Mouse (Mus musculus) kidney, adult 2 months (tissue): ENCODE results near the gene Shmt1. TPM values are rescaled to one million over a fixed set of nuclear protein-coding genes. Genes with fewer than 3 reads are reported as not detected.

Experiments used
- DNase-seq: peaks from one replicate; pipeline ENCODE4 v3.0.0; 2021
- H3K27ac ChIP-seq: fragments of 200-500 bp; 2 replicates; pipeline ENCODE4 v1.5.1; 2012; ENCODE audit warnings: low read depth, low read length, control low read depth, inconsistent platforms; ENCODE audit not compliant: insufficient read depth
- H3K27me3 ChIP-seq: fragments of 200-500 bp; replicated peaks from 2 replicates; pipeline ENCODE4 v1.6.1; 2012; ENCODE audit warnings: mild to moderate bottlenecking, moderate library complexity, low read length, inconsistent platforms; ENCODE audit not compliant: control insufficient read depth, insufficient read depth
- H3K36me3 ChIP-seq: fragments of 200-500 bp; 2 replicates; pipeline ENCODE4 v1.6.1; 2012; ENCODE audit warnings: mild to moderate bottlenecking, moderate library complexity, low read length, inconsistent platforms; ENCODE audit not compliant: control insufficient read depth, insufficient read depth
- H3K4me1 ChIP-seq: fragments of 200-500 bp; 2 replicates; pipeline ENCODE4 v1.6.1; 2011; ENCODE audit warnings: low read length; ENCODE audit not compliant: control insufficient read depth, insufficient read depth
- H3K4me3 ChIP-seq: fragments of 200-500 bp; 2 replicates; pipeline ENCODE4 v1.5.1; 2011; ENCODE audit warnings: mild to moderate bottlenecking, low read depth, low read length, control low read depth; ENCODE audit not compliant: insufficient read depth
- CTCF ChIP-seq: fragments of 200-500 bp; conservative IDR thresholded peaks from 2 replicates; pipeline ENCODE4 v1.5.1; 2011; ENCODE audit warnings: low read depth, mild to moderate bottlenecking, control low read depth, low read length, moderate library complexity, mixed read lengths; ENCODE audit not compliant: insufficient read depth, insufficient read length
- POLR2A ChIP-seq: fragments of 200-500 bp; IDR thresholded peaks from one replicate; pipeline ENCODE4 v1.6.1; 2011; ENCODE audit warnings: low read depth, low read length, control low read depth
- WGBS: fragments of 180-500 bp; shearing (Covaris S2); methylation state at CpG from one replicate; pipeline ENCODE4 v1.1.7; 2018; 5-methylcytosine and 5-hydroxymethylcytosine counted together
- polyA plus RNA-seq: library from polyadenylated mRNA; depleted of rRNA; stranded (reverse); fragments of >200 nt; gene quantifications from 2 replicates; pipeline ENCODE4 v1.2.3, GENCODE M21; 2012

Gene Shmt1
- polyA plus RNA-seq, 1 experiment = 108 TPM

GRCm38 (mm10) chr11:60811054-60811460, 461 bp downstream of the Shmt1 start:
- 0% methylated on average over 29 of the region's 29 CpGs for WGBS
- Histone ChIP-seq H3K4me1 (peaks cover 21% of the 10 kb centered on the region), H3K27me3 (no peaks in the 10 kb centered on the region), H3K4me3 (peak overlapping the region; percentile 63), H3K27ac (peak overlapping the region; percentile 95), H3K36me3 (no peaks in the 10 kb centered on the region)
- peak; percentile 99 for DNase-seq
- TF ChIP-seq CTCF (no peak), POLR2A (no peak)

DNA sequence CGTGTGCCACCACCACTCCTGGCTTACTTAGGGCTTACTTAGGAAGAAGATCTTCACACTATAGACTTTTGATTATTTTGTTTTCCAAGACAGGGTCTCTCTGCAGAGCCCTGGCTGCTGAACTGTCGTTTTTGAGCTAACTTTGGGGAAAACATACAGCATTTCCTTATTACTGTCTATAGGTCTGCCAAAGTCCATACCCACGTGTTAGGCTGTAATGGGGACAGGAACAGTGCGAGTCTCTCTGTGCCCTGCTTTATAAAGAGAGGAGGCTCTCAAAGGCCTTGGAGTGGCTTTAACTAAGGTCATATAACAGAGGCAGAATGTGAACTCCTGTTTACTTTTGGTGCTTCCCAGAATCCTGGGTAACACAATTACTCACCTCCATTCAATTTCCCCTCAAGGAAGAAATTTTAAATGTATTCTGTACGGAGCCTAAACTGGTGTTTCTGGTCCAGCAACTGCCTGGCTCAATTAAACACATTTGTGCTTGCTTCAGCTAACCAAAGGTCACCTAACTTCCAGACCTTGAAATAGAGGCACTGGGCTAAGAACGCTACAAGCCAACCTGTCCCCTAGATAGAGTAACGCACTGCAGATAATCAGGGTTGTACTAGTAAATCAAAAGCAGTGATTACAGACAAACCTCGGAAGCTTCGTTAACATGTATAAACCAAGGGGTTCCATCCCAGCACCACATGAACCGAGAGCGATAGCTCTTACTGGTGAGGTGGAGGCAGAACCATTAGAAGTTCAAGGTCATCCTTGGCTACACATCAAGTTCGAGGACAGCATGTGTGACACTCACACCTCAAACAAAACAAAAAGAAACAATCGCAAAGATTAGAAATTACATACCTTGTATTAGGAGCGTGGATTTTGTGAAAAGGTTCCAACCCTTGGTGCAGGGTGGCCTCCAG, 1.2 kb downstream of the Shmt1 start:
- no peak for TF ChIP-seq POLR2A
- TF ChIP-seq CTCF = no peak
- Histone ChIP-seq H3K4me1 (peaks cover 23% of the 10 kb centered on the region), H3K36me3 (no peaks in the 10 kb centered on the region), H3K27ac (peak overlapping the region; percentile 95), H3K27me3 (no peaks in the 10 kb centered on the region), H3K4me3 (peak overlapping the region; percentile 63)
- peak; percentile 90 for DNase-seq
- WGBS = 14% methylated on average over 14 of the region's 14 CpGs

- peaks cover 23% of the 10 kb centered on the region for H3K4me1 ChIP-seq
- peak; percentile 75 for DNase-seq
- no peaks in the 10 kb centered on the region for H3K27me3 ChIP-seq
- H3K36me3 ChIP-seq = no peaks in the 10 kb centered on the region
- WGBS = 39% methylated on average over 1 of the region's 1 CpGs
- peak overlapping the region; percentile 28; the same call in 1 of the 2 replicates for H3K4me3 ChIP-seq
- TF ChIP-seq CTCF (no peak), POLR2A (no peak)
- peak overlapping the region; percentile 95 for H3K27ac ChIP-seq
Measured at GRCm38 (mm10) chr11:60809546-60809945, 2.0 kb downstream of the Shmt1 start.

DNA sequence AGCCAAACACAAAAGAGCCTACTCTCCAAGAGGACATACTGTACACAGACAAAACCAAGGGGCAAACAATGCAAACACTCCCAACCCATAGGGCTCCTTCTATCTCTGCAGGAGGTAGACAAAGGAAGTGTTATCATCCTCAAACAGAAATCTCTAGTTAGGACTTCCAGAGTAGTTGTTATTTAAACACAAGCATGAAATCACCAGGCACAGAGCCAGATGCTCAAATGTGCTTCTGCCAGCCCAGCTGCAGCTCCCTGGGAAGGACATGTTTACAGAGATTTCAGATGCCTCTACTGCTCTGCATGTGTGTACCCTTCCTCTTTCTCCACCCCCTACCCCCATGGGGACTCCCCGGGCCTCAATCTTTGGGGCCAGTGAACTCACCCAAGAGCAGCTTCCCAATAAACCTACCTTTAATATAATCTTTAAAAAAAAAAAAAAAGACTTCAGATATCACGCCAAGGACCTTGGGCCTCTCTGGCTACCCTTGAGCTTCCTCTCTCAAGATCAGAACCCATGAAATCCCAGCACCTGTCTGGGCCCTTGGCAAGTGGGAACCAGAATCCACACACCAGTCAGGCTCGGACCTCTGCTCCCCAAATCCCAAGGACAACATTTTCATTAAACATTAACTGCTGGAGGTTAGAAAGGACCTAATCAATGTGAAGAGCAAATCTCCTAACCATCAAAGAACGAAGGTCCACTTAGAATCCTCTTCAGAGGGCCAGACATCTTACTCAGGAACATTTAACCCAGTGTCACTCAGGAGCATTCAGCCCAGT, 3.0 kb downstream of the Shmt1 start:
- peak overlapping the region; percentile 95 for H3K27ac ChIP-seq
- H3K27me3 ChIP-seq = no peaks in the 10 kb centered on the region
- 0 out of 2 replicates have a peak overlapping the region, but pooled peaks have one; percentile 14 for H3K4me3 ChIP-seq
- DNase-seq = peak; percentile 86
- peaks cover 23% of the 10 kb centered on the region for H3K4me1 ChIP-seq
- 34% methylated on average over 4 of the region's 4 CpGs for WGBS
- H3K36me3 ChIP-seq = no peaks in the 10 kb centered on the region; the same call in 1 of the 2 replicates
- TF ChIP-seq CTCF (no peak), POLR2A (no peak)

DNA sequence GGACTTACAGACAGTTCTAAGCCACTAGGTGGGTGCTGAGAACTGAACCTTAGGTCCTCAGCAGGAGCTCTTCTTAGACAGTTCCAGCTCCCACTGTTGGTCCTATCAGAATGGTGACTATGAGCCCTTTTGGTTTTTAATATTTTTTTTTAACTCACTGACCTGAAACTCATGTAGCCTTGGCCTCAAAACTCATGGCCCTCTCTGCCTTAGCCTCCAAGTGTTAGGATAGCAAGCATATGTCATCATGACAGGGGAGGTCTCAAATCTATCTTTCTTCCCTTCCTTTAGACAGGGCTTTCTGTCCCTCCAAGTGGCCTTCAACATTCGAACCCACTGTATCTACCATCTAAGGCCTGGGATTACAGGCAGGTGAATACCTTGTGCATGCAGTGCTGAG, 10.6 kb downstream of the Shmt1 start:
- Histone ChIP-seq H3K27ac (no peak overlapping the region), H3K4me1 (0 out of 2 replicates have a peak, but pooled peaks cover 1% of the 10 kb centered on the region), H3K4me3 (no peak overlapping the region), H3K27me3 (no peaks in the 10 kb centered on the region), H3K36me3 (no peaks in the 10 kb centered on the region; the same call in 1 of the 2 replicates)
- no peak for DNase-seq
- TF ChIP-seq CTCF = no peak
- 92% methylated on average over 1 of the region's 1 CpGs for WGBS

DNA sequence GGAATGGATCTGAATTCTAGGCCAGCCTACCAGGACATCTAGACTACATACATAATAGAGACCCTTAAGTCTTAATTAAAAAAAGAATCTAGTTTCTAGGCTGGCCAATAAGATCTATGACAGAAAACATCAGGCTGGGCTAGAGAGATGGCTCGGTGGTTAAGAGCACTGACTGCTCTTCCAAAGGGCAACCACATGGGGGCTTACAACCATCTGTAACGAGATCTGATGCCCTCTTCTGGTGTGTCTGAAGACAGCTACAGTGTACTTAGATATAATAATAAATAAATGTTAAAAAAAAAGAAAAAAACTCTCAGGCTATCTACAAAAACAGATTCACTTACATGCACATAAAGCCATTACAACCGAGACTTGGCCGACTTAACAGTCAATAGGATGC, 11.5 kb downstream of the Shmt1 start:
- no peak overlapping the region for H3K27ac ChIP-seq
- H3K36me3 ChIP-seq = no peaks in the 10 kb centered on the region; the same call in 1 of the 2 replicates
- no peak overlapping the region for H3K4me3 ChIP-seq
- DNase-seq = no peak
- no peaks in the 10 kb centered on the region for H3K4me1 ChIP-seq
- no peak for TF ChIP-seq CTCF
- no peak for TF ChIP-seq POLR2A
- whole genome bisulfite sequencing = 81% methylated on average over 4 of the region's 4 CpGs
- no peaks in the 10 kb centered on the region for H3K27me3 ChIP-seq

GRCm38 (mm10) chr11:60796342-60796741, 15.2 kb downstream of the Shmt1 start:
- no peaks in the 10 kb centered on the region for H3K4me1 ChIP-seq
- no peak for TF ChIP-seq POLR2A
- no peak for TF ChIP-seq CTCF
- no peak overlapping the region for H3K4me3 ChIP-seq
- no peak overlapping the region for H3K27ac ChIP-seq
- WGBS = 72% methylated on average over 11 of the region's 11 CpGs
- no peak for DNase-seq
- H3K36me3 ChIP-seq = peaks cover 1% of the 10 kb centered on the region; the same call in 1 of the 2 replicates
- H3K27me3 ChIP-seq = no peaks in the 10 kb centered on the region
